Mouse (Mus musculus) ES-E14 (cell line): Measurements from ENCODE around the gene Crebbp. TPM values are rescaled to one million over a fixed set of nuclear protein-coding genes. Genes with fewer than 3 reads are reported as not detected.

Source experiments
- DNase-seq: peaks from one replicate; pipeline ENCODE4 v3.0.0-alpha.2; 2013; ENCODE audit warnings: low read depth, low spot score
- H3K27ac ChIP-seq: 2 replicates; pipeline ENCODE4 v1.5.1; 2012; ENCODE audit warnings: low read depth, mild to moderate bottlenecking, low read length, moderate library complexity, mixed read lengths; ENCODE audit not compliant: poor library complexity, insufficient read depth, severe bottlenecking
- H3K36me3 ChIP-seq: 2 replicates; pipeline ENCODE4 v1.6.1; 2012; ENCODE audit warnings: mild to moderate bottlenecking, low read length, moderate library complexity, mixed read lengths; ENCODE audit not compliant: control insufficient read depth, poor library complexity, insufficient read depth, severe bottlenecking
- H3K4me1 ChIP-seq, 2 experiments: fragments of 150-350 bp in 1 of 2; sonication (generic) in 1 of 2; 2 replicates each; pipeline ENCODE4 v1.6.1; 2012; ENCODE audit warnings: low read length in 2 of 2, mild to moderate bottlenecking in 1 of 2, mixed read lengths in 1 of 2; ENCODE audit not compliant: control insufficient read depth in 2 of 2, insufficient read depth in 2 of 2, poor library complexity in 1 of 2
- H3K4me3 ChIP-seq, 2 experiments: fragments of 150-350 bp in 1 of 2; sonication (generic) in 1 of 2; 2 replicates each; pipeline ENCODE4 v1.5.1; 2012; ENCODE audit warnings: low read length in 2 of 2, low read depth in 1 of 2, mild to moderate bottlenecking in 1 of 2, mixed read lengths in 1 of 2; ENCODE audit not compliant: insufficient read depth in 1 of 2, poor library complexity in 1 of 2, severe bottlenecking in 1 of 2
- H3K9ac ChIP-seq: 2 replicates; pipeline ENCODE4 v1.6.1; 2012; ENCODE audit warnings: low read depth, mild to moderate bottlenecking, low read length, mixed read lengths; ENCODE audit not compliant: poor library complexity, insufficient read depth, severe bottlenecking
- H3K9me3 ChIP-seq: fragments of 150-350 bp; sonication (generic); 2 replicates; pipeline ENCODE4 v1.6.1; 2012; ENCODE audit warnings: low read depth, mild to moderate bottlenecking, low read length; ENCODE audit not compliant: control insufficient read depth, insufficient read depth
- CHD2 ChIP-seq: IDR thresholded peaks from 2 replicates; pipeline ENCODE4 v1.6.1; 2014; ENCODE audit warnings: mild to moderate bottlenecking, low read depth, low read length, inconsistent platforms
- HCFC1 ChIP-seq: IDR thresholded peaks from 2 replicates; pipeline ENCODE4 v1.6.1; 2012; ENCODE audit warnings: low read length, inconsistent platforms, borderline replicate concordance; ENCODE audit not compliant: insufficient read depth
- MAFK ChIP-seq: IDR thresholded peaks from 2 replicates; pipeline ENCODE4 v1.6.1; 2014; ENCODE audit warnings: mild to moderate bottlenecking, low read depth, low read length, inconsistent platforms; ENCODE audit not compliant: insufficient read depth
- ZC3H11A ChIP-seq: IDR thresholded peaks from 2 replicates; pipeline ENCODE4 v1.6.1; 2012; ENCODE audit warnings: low read depth, mild to moderate bottlenecking, inconsistent platforms, low read length, borderline replicate concordance
- ZNF384 ChIP-seq: IDR thresholded peaks from 2 replicates; pipeline ENCODE4 v1.6.1; 2012; ENCODE audit warnings: low read depth, low read length, inconsistent platforms
- in situ Hi-C, 2 experiments: fragments of 600-800 bp; cut with MboI; formaldehyde crosslinking; loops; one replicate each; pipeline ENCODE4 v1.15.1; 2025; ENCODE audit warnings: low sequenced_read_pairs in 2 of 2, inconsistent platforms in 1 of 2; ENCODE audit not compliant: unreplicated experiment in 2 of 2
- total RNA-seq: library from RNA; depleted of rRNA; stranded (reverse); fragments of 300-350 nt; gene quantifications from 2 replicates; pipeline ENCODE4 v1.2.3, GENCODE M21; 2012

The Crebbp gene
- total RNA-seq, 1 experiment, result 26.8 TPM

- H3K27ac ChIP-seq, result no peak overlapping the region
- no peak overlapping the region for H3K4me3 ChIP-seq
- H3K36me3 ChIP-seq, result peaks cover 39% of the 10 kb centered on the region
- no peak overlapping the region for H3K9ac ChIP-seq
- H3K4me1 ChIP-seq, result peaks cover 0 to 8% of the 10 kb centered on the region in 2 experiments; a peak in 1 of 4 replicates
- in situ Hi-C loops, result no loop called here
- DNase-seq, result no peak
- TF ChIP-seq ZC3H11A (no peak), CHD2 (no peak), HCFC1 (no peak), ZNF384 (no peak), MAFK (no peak)
- no peaks in the 10 kb centered on the region for H3K9me3 ChIP-seq
Observed at GRCm38 (mm10) chr16:4037690-4038089, 176.1 kb downstream of the Crebbp start.

GRCm38 (mm10) chr16:4036807-4037206 is 177.0 kb downstream of the Crebbp start, which contains the start of gene Dnase1:
Dnase1 (plus strand) TSS chr16:4036942.
- in situ Hi-C loops, result no loop called here
- DNase-seq, result no peak
- Histone ChIP-seq H3K27ac (no peak within 1 kb of the TSS), H3K4me3 (no peak within 1 kb of the TSS), H3K4me1 (peaks cover 3 to 12% of the 10 kb centered on the region in 2 experiments; a peak in 2 of 4 replicates), H3K36me3 (peaks cover 39% of the 10 kb centered on the region), H3K9me3 (no peaks in the 10 kb centered on the region), H3K9ac (no peak within 1 kb of the TSS)
- TF ChIP-seq CHD2 (no peak), HCFC1 (no peak), MAFK (no peak), ZC3H11A (no peak), ZNF384 (no peak)

GRCm38 (mm10) chr16:4035575-4035974 is 178.2 kb downstream of the Crebbp start:
- H3K4me1 ChIP-seq, result peaks cover 6 to 13% of the 10 kb centered on the region in 2 experiments; a peak in 2 of 4 replicates
- peaks cover 37% of the 10 kb centered on the region for H3K36me3 ChIP-seq
- TF ChIP-seq HCFC1 (no peak), ZNF384 (no peak), ZC3H11A (no peak), CHD2 (no peak), MAFK (no peak)
- no peak overlapping the region for H3K4me3 ChIP-seq
- DNase-seq, result no peak
- H3K9ac ChIP-seq, result no peak overlapping the region
- H3K27ac ChIP-seq, result no peak overlapping the region
- no peaks in the 10 kb centered on the region for H3K9me3 ChIP-seq
- in situ Hi-C loops, result no loop called here

GRCm38 (mm10) chr16:4034476-4034875 is 179.3 kb downstream of the Crebbp start:
- Histone ChIP-seq H3K36me3 (peaks cover 30% of the 10 kb centered on the region), H3K27ac (no peak overlapping the region), H3K4me3 (no peak overlapping the region), H3K4me1 (peaks cover 6 to 20% of the 10 kb centered on the region in 2 experiments; a peak in 2 of 4 replicates), H3K9ac (no peak overlapping the region), H3K9me3 (no peaks in the 10 kb centered on the region)
- in situ Hi-C loops, result no loop called here
- TF ChIP-seq HCFC1, result no peak
- no peak for TF ChIP-seq CHD2
- TF ChIP-seq ZC3H11A, result no peak
- TF ChIP-seq MAFK, result no peak
- TF ChIP-seq ZNF384, result no peak
- no peak for DNase-seq

- peaks cover 25% of the 10 kb centered on the region for H3K36me3 ChIP-seq
- in situ Hi-C loops, result no loop called here
- no peak for TF ChIP-seq ZC3H11A
- no peak for TF ChIP-seq ZNF384
- no peak for TF ChIP-seq HCFC1
- TF ChIP-seq MAFK, result no peak
- TF ChIP-seq CHD2, result no peak
- H3K4me3 ChIP-seq, result no peak overlapping the region
- DNase-seq, result no peak
- H3K27ac ChIP-seq, result no peak overlapping the region
- no peak overlapping the region for H3K9ac ChIP-seq
- H3K4me1 ChIP-seq, result peaks cover 6 to 25% of the 10 kb centered on the region in 2 experiments; a peak in 2 of 4 replicates
- no peaks in the 10 kb centered on the region for H3K9me3 ChIP-seq
Observed at GRCm38 (mm10) chr16:4033971-4034370, 179.8 kb downstream of the Crebbp start.
